Mouse (Mus musculus): ENCODE data around the gene 1700001P01Rik. TPM values are rescaled to one million over a fixed set of nuclear protein-coding genes. Genes with fewer than 3 reads are reported as not detected.
"Not testable (repeated sequence)": the region's sequence is repeated elsewhere in the genome, so short reads cannot be mapped to it uniquely, and the experiment has no call there.

1700001P01Rik gene
- polyA plus RNA-seq, 2 experiments from 2014 or later, result 0.74 TPM; not detected in 1

DNA sequence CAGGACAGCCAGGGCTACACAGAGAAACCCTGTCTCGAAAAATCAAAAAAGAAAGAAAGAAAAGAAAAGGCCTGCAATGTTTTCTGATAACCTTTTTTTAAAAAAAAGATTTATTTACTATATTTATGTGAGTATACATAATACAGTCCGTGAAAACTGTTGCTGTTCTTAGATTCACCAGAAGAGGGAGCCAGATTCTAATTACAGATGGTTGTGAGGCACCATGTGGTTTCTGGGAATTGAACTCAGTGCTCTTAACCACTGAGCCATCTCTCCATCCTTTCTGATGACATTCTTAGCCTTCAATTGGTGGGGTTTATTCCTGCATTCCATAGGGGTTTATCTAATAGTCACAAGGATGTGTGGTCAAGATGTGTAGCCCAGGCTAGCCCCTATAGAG is 17.4 kb upstream of the 1700001P01Rik start:
- peak; percentile 43 for ATAC-seq

DNA sequence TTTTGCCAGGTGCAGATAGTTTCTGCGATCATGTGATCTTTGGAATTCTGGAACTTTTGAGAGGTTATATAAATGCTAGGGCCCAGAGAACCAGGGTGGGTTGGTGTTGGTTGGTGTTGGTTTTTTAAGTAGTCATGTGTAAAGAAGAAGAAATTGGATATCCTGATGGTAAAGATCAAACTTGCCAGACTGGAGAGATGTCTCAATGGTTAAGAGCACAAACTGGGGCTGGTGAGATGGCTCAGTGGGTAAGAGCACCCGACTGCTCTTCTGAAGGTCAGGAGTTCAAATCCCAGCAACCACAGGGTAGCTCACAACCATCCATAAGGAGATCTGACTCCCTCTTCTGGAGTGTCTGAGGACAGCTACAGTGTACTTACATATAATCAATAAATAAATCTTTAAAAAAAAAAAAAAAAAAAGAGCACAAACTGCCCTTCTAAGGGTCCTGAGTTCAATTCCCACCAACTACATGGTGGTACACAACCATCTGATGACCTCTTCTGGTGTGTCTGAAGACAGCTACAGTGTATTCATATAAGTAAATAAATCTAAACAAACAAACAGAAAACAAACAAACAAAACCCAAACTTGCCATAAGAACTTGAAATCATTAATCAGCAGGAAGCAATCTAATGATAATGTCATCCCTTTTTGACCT is 15.2 kb upstream of the 1700001P01Rik start:
- ATAC-seq, result not testable (repeated sequence)

DNA sequence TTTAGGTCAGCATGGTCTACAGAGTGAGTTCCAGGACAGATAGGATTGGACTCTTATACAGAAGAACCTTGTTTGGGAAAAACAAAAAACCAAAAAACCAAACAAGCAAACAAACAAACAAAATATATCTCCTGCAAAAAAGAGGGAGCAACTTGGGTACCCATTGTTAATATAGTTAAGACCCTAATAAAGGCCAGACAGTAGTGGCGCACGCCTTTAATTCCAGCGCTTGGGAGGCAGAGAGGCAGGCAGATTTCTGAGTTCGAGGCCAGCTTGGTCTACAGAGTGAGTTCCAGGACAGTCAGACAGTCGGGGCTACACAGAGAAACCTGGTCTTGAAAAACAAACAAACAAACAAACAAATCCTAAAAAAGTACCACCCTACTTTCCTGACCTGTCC is 14.0 kb upstream of the 1700001P01Rik start:
- ATAC-seq, result no peak

DNA sequence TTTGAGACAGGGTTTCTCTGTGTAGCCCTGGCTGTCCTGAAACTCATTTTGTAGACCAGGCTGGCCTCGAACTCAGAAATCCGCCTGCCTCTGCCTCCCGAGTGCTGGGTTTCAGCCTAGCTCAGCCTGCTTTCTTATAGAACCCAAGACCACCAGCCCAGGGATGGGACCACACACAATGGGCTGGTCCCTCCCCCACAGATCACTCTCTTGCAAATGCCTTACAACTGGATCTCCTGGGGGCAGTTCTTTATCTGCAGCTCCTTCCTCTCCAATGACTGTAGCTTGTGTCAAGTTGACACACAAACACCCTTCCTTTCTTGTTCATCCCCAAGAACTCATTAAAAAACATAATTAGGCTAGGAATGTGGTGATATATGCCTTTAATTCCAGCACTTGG is 12.2 kb upstream of the 1700001P01Rik start:
- no peak for ATAC-seq

DNA sequence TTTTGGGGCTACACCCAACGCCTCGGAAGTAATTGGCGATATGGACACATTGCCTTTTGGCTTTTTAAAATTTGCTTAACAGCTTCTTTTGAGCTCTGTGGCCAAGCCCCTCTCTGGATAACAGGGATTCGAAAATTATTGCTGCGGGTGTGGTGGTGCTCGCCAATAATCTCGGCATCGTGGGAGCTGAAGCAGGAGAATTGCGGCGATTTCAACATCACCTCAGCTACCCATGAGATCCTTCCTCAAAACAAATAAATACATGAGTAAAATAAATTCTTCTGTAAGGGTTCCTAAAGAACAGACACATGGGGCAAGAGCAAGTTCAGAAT is 6.8 kb upstream of the 1700001P01Rik start:
- ATAC-seq, result no peak

DNA sequence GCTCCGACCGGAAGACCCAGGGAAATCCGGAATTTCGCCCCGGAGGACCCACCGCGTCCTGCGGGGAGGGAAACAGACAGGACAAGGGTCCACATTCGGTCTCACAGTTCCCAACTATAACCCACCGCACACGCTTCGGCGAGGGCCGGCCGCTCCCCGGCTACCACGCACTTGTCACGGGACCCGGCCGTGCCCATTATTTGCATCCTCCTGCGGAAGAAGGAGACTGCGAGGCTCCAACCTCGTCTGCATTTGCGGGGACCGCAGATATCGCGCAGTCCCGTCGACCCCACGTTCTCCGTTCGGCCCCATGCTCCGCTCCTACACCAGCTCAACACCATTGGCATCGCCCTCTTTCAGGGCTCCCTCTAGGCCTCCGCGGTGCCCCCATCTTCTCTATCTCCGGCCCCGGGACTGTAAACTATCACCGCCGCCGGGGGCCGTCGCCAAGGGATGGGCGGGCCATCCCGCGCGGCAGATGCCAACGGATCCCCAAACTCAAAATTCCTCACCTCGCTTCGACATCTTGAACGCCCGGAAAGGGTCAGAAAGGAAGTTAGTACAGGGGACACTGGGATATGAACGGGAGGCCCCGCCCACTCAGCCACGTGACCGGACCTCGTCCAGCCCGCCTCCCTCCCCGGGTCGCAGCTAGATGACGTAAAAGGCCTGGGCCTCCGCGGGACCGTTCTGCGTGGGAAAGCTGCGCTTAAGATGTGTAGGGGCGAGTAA is 6.3 kb upstream of the 1700001P01Rik start, which contains the start of gene Rpl23:
Gene Rpl23, minus strand, starts transcription at position 606 of the 732 bp plus-strand sequence.
- peak; percentile 78 for ATAC-seq

DNA sequence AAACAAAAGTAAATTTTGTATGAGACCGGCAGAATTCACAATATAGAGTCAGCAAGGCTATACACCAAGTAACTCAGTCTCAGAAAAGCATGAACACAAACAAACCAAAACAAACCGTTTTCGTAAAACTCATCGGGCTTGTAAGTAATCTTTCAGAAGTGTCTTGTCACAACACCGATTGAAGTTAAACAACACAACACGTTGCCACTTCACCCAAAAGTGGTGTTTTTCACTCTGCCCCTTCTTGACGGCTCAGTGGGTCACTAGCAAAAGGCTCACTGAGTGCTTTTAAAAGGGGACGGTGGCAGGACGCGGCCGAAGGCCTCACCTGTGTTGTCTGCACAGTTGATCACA is 5.7 kb upstream of the 1700001P01Rik start:
- no peak for ATAC-seq

DNA sequence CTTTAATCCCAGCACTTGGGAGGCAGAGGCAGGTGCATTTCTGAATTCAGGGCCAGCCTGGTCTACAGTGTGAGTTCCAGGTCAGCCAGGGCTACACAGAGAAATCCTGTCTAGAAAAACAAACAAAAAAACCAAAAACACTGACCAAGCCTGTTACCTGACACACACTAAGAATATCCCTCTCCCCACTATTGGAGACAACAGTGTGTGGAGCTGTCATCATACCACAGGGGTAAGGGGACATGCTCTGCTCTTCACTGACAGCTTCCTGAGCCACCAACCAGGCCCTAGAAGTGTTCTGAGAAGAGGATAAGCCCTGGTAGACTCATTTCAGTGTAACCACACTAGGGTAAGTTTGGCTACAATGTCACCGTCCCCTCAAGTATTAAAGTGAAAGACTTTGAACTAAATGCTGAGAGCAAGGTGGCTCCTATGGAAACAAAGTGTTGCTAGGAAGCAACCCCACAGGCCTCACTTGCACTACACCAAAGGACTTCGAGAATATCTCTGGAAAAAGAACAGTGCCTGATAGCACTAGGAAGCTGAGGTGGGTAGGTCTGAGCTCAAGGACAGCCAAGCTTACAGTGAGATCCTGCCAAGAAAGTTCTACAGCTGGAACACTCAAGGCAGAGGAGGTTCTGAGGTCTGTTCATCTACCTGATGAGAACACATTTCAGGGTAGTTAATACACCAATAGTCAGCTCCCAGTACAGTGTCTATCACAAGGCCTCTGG is 4.4 kb upstream of the 1700001P01Rik start:
- ATAC-seq, result no peak

DNA sequence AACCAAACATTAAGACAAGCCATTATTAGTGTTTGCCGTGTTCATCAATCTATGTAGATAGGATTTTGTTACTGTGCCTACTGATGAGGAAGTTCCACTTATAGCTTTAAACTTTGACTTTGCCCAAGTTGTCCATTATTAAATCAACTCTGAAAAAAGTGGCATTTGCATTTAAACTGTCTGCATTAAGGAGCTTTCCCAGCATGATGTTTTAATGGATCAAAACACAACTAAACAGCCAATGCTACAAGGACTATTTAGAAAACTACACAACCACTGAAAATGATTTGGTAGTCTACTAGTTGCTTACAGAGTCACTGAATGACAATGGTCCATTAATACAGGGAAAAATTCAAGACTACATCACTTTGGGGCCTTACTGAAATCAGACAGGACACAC is 3.2 kb upstream of the 1700001P01Rik start:
- ATAC-seq, result no peak

DNA sequence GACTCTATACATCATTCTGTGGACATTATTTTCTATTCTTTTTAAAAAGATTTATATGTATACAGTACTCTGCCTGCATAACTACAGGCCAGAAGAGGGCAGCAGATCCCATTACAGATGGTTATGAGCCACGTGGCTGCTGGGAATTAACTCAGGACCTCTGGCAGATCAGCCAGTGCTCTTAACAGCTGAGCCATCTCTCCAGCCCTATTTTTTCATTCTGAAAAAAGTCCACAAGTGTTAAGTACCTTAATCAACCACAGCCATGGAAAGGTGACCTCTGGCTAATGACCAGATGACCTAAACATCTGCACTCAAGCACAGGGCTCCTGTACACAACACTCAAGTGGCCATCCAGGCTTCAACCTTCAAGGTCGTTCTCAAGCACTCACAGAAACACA is 1.4 kb upstream of the 1700001P01Rik start:
- ATAC-seq, result no peak

DNA sequence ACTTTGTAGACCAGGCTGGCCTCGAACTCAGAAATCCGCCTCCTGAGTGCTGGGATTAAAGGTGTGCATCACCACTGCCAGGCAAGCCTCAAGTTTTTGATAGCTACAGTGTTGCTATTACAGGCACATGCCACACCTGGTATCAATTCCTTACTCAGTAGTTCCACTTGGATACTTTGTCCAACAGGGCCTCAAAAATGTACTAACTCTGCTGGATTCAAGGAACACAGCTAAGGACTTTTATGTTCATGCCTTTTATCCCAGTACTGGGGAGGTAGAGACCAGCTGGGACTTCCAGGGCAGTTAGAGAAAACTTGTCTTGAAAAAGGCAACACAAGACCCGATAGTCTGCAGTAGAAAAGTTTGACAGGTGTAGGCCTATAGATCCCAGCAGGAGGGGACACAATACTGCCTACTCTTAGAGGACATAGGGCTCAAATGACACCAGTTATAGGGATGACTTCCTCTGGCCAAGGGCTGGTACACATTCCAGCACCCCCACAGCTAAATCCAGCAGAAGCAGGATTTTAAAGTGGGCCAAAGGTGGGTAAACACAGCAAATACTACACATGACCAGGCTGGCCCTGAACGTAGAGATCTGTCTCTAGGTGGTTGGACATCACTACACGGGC is 895 bp upstream of the 1700001P01Rik start:
- no peak for ATAC-seq

DNA sequence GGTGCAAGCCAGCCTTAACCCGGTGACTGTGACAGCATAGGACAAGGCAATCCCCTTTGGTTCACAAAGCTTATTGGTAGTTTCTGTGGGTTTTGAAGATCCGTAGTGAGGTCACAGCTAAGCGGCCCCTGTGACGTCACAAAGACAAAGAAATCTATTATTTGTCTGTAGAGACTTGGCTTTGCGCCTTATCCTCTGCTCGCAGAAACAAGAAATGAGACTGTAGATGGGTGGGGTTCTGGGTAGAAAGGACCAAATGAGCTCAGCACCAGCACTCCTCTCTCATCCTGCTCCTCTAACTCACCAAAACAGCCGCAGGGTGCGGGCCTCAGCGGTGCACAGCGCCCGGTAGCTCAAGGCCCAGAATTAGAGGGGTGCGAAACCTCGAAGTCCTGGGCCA is 532 bp downstream of the 1700001P01Rik start:
- ATAC-seq, result no peak

DNA sequence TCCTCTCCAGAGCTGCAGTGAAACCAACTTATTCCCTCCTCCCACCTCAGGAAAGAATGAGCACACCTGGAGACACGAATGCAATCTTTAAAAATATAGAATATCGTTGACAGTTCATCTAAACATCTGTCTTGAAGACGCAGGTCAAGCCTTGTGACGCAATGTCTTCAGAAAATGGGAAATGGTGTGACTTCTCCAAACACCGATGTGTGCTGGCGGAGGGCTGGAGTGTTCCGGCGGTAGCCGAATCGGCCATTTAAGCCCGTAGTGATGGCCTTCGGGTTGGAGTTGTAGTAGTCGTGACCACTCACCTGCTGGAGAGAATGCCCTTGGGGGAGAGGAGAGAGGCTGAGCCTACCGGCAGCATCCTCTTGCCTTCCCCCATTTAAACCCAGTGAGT is 4.3 kb downstream of the 1700001P01Rik start:
- no peak for ATAC-seq

DNA sequence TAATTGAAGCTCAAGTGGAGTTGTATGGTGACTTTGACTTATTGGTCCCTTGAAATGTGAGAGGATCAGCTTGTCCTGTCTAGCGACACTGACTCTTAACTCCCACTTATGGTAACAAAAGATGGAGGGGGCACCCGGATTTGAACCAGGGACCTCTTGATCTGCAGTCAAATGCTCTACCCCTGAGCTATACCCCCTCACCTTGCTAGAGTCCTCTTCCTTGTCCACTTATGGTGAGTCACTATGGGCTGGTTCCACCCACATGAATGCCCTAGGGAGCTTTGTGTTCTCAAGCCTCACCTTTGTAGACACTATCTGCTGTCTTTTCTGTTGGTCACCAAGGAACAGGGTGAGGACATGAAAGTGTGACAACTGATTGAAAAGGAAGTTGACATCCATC is 6.0 kb downstream of the 1700001P01Rik start:
- no peak for ATAC-seq

DNA sequence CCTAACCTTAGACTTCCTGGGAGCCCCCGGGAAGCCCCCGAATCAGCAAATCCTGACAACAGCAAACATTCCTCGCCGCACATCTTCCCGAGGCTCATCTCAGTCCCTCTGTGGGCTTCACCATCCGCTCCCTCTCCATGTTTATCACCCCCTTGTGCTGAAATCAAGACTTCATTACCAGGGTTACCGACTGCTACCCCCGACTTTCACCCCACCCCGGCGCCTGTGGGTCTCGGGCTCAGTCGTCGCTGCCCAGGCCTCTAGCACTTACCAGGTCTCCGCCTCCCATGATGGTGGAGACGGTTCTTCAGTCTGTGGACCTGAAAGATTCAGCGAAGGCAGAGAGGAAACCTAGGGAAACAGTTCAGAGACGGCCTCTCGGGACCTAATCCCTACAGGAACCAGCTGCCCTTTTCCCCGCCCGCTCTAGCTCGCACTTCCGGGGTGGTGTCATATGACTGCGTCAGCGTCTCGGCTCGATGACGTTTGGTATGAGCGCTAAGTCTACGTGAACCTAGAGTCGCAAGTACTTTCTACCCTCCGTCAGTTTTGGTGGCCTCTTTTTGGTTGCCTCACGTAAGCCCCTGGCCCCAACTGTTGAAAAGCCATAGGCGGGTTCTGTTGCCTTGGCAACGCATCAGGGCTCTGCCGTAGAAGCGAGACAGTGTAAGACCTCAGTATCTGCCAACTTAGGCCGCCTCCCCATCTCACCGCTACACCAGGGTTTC is 9.4 kb downstream of the 1700001P01Rik start, which contains the start of gene Cwc25:
Gene Cwc25, minus strand, starts transcription at position 403 of the 728 bp plus-strand sequence.
- peak; percentile 98 for ATAC-seq

DNA sequence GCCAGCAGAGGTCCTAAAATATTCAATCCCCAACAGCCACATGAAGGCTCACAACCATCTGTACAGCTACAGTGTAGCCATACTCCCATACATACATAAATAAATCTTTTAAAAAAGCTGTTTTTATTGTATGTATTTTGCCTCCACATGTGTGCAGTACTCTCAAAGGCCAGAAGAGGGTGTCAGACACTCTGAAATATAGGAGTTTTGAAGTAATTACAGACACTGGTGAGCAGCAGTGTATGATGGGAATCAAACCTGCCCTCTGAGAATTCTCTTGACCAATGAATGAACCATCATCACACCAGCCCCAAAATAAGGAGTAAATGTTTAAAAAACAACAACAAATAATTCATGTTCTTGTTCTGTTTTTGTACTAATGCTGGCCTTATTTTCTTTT is 14.1 kb downstream of the 1700001P01Rik start:
- ATAC-seq, result no peak

DNA sequence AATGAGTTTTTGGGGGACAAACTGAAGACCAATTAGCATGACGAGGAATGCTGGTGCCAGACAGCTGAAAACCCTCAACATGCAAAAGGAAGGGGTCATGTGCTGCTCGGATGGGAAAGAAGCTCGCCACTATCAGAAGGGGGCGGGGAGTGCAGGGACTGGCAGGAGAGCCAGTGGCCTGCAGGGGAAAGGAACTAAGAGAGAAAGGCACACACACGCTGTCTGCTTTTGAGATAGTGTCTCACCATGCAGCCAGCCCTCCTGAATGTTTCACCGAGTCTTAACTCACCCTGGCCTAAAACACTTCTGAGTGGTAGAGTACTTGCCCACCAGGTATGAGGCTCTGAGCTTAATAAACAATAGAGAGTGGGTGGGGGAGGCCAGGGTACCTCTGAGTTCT is 16.8 kb downstream of the 1700001P01Rik start:
- no peak for ATAC-seq

DNA sequence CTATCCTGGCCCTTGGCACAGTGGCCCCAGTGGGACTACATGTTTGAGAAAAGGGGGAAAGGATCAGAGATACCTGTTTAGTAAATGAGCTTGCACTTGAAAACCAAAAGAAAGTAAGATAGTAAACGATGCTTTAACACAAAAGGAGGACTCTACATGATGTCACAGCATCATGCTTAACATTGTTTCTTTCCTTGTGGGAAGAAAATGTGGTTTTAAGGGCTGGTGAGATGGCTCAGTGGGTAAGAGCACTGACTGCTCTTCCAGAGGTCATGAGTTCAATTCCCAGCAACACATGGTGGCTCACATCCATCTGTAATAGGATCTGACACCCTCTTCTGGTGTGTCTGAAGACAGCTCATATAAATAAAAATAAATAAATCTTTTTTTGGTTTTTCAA is 17.6 kb downstream of the 1700001P01Rik start:
- ATAC-seq, result no peak

DNA sequence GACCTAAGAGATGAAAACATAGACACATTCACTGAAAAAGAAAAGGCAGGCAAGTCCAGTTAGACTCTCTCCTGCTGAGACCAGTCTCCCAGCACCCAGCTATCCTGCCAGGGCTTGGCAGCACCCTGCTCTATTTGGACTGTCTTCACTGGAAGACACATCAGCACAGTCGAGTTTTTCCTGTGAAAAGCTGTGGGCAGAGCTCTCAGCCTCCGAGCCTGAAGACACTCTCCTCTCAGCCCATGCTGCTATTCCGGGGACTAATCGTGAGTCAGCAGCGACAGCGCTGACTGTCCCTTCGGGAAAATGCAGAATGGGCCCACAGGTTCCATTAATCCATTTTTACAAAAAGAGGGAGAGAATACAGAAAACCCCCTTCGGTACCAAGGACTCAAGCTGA is 22.4 kb downstream of the 1700001P01Rik start:
- no peak for ATAC-seq

DNA sequence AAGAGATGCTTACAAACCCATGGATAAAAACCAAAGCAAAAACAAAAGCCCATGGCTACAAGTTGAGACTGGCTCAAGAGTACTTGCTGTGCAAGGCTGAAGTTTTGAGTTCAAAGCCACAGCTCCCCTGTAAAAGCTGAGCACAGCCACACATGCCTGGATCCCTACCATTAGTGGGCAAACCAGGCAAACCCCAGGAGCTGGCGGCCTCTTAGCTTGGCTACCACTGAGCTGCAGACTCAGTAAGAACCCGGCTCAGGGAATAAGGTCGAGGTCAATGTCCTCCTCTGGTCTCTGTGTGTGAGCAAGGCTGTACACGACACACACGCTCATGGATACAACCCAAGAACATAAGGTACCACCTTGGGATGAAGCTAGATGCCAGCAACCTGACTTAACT is 27.2 kb downstream of the 1700001P01Rik start:
- no peak for ATAC-seq

DNA sequence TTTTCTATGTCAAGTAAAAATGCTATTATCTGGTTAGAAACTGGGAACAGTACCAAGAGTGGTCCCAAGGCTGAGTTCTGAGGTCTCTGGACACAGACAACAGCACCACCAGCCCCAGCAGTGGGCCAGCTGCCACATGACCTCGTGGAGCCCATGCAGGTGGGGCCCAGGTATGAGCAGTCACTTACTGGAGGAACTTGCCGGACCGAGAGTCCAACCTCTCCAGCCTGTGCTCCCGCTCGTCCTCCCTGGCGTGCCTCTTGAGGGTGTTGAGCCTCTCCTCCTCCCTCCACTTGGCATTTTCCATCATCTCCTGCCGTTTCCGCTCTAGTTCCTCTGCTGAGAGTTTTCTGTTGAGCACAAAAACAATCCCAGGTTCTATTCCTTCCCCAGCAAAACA is 27.9 kb downstream of the 1700001P01Rik start:
- ATAC-seq, result no peak

DNA sequence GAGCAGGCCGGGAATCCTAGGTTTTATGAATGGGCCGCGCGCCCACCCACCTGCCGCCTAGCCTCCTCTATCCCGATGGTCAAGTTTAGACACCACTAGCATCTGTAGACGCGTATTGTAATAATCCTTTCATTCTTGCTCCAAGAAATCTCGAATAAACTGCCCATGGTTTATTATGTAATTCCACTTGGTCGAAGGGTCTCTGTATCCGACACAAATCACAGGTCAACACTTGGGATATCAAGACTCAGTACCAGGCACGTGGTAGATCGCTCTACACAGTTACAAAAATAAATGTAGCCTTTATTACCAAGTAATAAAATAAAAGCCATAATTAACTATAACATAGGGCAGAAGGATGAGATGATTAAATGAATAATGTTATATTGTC is 30.4 kb downstream of the 1700001P01Rik start:
- ATAC-seq, result no peak
